Mouse (Mus musculus): ENCODE measurements around the gene Sgsm1. TPM values are rescaled to one million over a fixed set of nuclear protein-coding genes. Genes with fewer than 3 reads are reported as not detected.

The Sgsm1 gene
- total RNA-seq, 2 experiments from 2014 or later = 157 to 158 TPM

GRCm38 (mm10) chr5:113220383-113221146 lies 90.0 kb downstream of the Sgsm1 start:
- no peak for DNase-seq (ENCODE audit: low spot score in 2 of 2)

- no peak for DNase-seq (ENCODE audit: low spot score in 2 of 2)
These were observed 90.7 kb downstream of the Sgsm1 start for GRCm38 (mm10) chr5:113219876-113220275.

- no peak for DNase-seq (ENCODE audit: low spot score in 2 of 2)
These were observed 91.1 kb downstream of the Sgsm1 start for GRCm38 (mm10) chr5:113219450-113219849.

- no peak for DNase-seq (ENCODE audit: low spot score in 2 of 2)
These were observed 91.9 kb downstream of the Sgsm1 start for GRCm38 (mm10) chr5:113218617-113219235.

GRCm38 (mm10) chr5:113217076-113217475 lies 93.5 kb downstream of the Sgsm1 start:
- DNase-seq (ENCODE audit: low spot score in 2 of 2) = no peak

GRCm38 (mm10) chr5:113216328-113216960 lies 94.1 kb downstream of the Sgsm1 start:
- peak; percentile 22 to 49 for DNase-seq (ENCODE audit: low spot score in 2 of 2)

- DNase-seq (ENCODE audit: low spot score in 2 of 2) = peak; percentile 42 to 49
These were observed 95.0 kb downstream of the Sgsm1 start for GRCm38 (mm10) chr5:113215610-113216011.

- no peak for DNase-seq (ENCODE audit: low spot score in 2 of 2)
These were observed 96.1 kb downstream of the Sgsm1 start for GRCm38 (mm10) chr5:113214455-113214854.

- no peak for DNase-seq (ENCODE audit: low spot score in 2 of 2)
These were observed 96.5 kb downstream of the Sgsm1 start for GRCm38 (mm10) chr5:113214041-113214440.

- DNase-seq (ENCODE audit: low spot score in 2 of 2) = no peak
These were observed 98.3 kb downstream of the Sgsm1 start for GRCm38 (mm10) chr5:113212156-113212835.

GRCm38 (mm10) chr5:113210314-113210713 lies 100.3 kb downstream of the Sgsm1 start:
- DNase-seq (ENCODE audit: low spot score in 2 of 2) = no peak

- no peak for DNase-seq (ENCODE audit: low spot score in 2 of 2)
These were observed 100.7 kb downstream of the Sgsm1 start for GRCm38 (mm10) chr5:113209898-113210297.

- DNase-seq (ENCODE audit: low spot score in 2 of 2) = no peak
These were observed 101.2 kb downstream of the Sgsm1 start for GRCm38 (mm10) chr5:113209401-113209750.

GRCm38 (mm10) chr5:113208622-113209400 lies 101.8 kb downstream of the Sgsm1 start:
- DNase-seq (ENCODE audit: low spot score in 2 of 2) = peak in 1 of 2 experiments; percentile 36

- DNase-seq (ENCODE audit: low spot score in 2 of 2) = no peak
These were observed 102.5 kb downstream of the Sgsm1 start for GRCm38 (mm10) chr5:113208048-113208447.

GRCm38 (mm10) chr5:113206670-113207352 lies 103.8 kb downstream of the Sgsm1 start:
- DNase-seq (ENCODE audit: low spot score in 2 of 2) = no peak

- DNase-seq (ENCODE audit: low spot score in 2 of 2) = no peak
These were observed 106.4 kb downstream of the Sgsm1 start for GRCm38 (mm10) chr5:113204193-113204592.

GRCm38 (mm10) chr5:113199772-113200134 lies 110.8 kb downstream of the Sgsm1 start:
- DNase-seq (ENCODE audit: low spot score in 2 of 2) = no peak

GRCm38 (mm10) chr5:113199126-113199771 lies 111.3 kb downstream of the Sgsm1 start:
- DNase-seq (ENCODE audit: low spot score in 2 of 2) = peak in 1 of 2 experiments; percentile 30
